Mouse (Mus musculus) kidney, adult 2 months (tissue): ENCODE results near the gene Tex13b.

Source experiments
- CTCF ChIP-seq: fragments of 200-500 bp; conservative IDR thresholded peaks from 2 replicates; pipeline ENCODE4 v1.5.1; 2011; ENCODE audit warnings: low read depth, mild to moderate bottlenecking, control low read depth, low read length, moderate library complexity, mixed read lengths; ENCODE audit not compliant: insufficient read depth, insufficient read length
- POLR2A ChIP-seq: fragments of 200-500 bp; IDR thresholded peaks from one replicate; pipeline ENCODE4 v1.6.1; 2011; ENCODE audit warnings: low read depth, low read length, control low read depth

- no peak for TF ChIP-seq CTCF
- no peak for TF ChIP-seq POLR2A
Measured at GRCm38 (mm10) chrX:140854561-140854960, 41.3 kb upstream of the Tex13b start.
